26 mouse cellular contexts compared by ENCODE assay signal in genomic region chrX:18921366-18922092, GRCm38 (mm10).
A peak's percentile ranks its signal among the peaks of the same experiment; 100 is the strongest.
DNase-seq lines count a peak whose midpoint lies in the region; ATAC-seq and TF ChIP-seq lines count a peak whose summit lies in the region.
"Had no signal": no experiment of that assay in that cellular context is flagged by ENCODE, and none has a peak within 500 bp of the region (broad histone marks: within the 10 kb centered on the region; RNA-seq: fewer than 3 reads in every experiment).

No protein-coding gene starts in this region.

- no peak for ATAC-seq in liver, embryonic 12.5 days
- 0 out of 2 replicates have a peak, but pooled peaks have one; percentile 48 for ATAC-seq in midbrain, embryonic 15.5 days (replicated peaks)
- ATAC-seq in midbrain, embryonic 16.5 days = no peak
- no peak for ATAC-seq in intestine, postnatal 0 days
- ATAC-seq in megakaryocyte, adult 5-6 weeks (ENCODE audit: poor library complexity, severe bottlenecking) = no peak

- H3K27me3 ChIP-seq in liver, adult 2 months (ENCODE audit: control insufficient read depth, insufficient read depth, low read length) = no peaks in the 10 kb centered on the region
- H3K27me3 ChIP-seq in liver, embryonic 12.5 days (replicated peaks) = no peaks in the 10 kb centered on the region
- no peaks in the 10 kb centered on the region for H3K27me3 ChIP-seq in midbrain, embryonic 15.5 days (replicated peaks)
- H3K27me3 ChIP-seq in midbrain, embryonic 16.5 days (ENCODE audit: control insufficient read depth, insufficient read depth, low read depth, low read length) = no peaks in the 10 kb centered on the region
- no peaks in the 10 kb centered on the region for H3K27me3 ChIP-seq in intestine, postnatal 0 days (replicated peaks; ENCODE audit: control insufficient read depth, insufficient read depth, low read length)
- H3K27me3 ChIP-seq: heart, embryonic 15.5 days; hindbrain, embryonic 13.5 days; limb, embryonic 13.5 days; neural tube, embryonic 13.5 days had no signal

- H3K4me3 ChIP-seq in liver, adult 2 months (ENCODE audit: insufficient read depth, low read depth, low read length) = no peak overlapping the region
- H3K4me3 ChIP-seq in liver, embryonic 12.5 days = no peak overlapping the region
- H3K4me3 ChIP-seq in midbrain, embryonic 15.5 days = no peak overlapping the region
- H3K4me3 ChIP-seq in midbrain, embryonic 16.5 days (ENCODE audit: low read depth, low read length) = no peak overlapping the region
- no peak overlapping the region for H3K4me3 ChIP-seq in intestine, postnatal 0 days (ENCODE audit: low read depth, low read length)
- H3K4me3 ChIP-seq: forebrain, embryonic 10.5 days; gastrocnemius, adult 2 months; heart, embryonic 15.5 days; hindbrain, embryonic 13.5 days; limb, embryonic 13.5 days; myocyte; neural tube, embryonic 13.5 days had no signal

- no peak overlapping the region for H3K27ac ChIP-seq in liver, adult 2 months (replicated peaks; ENCODE audit: insufficient read depth, low read depth, low read length)
- H3K27ac ChIP-seq in liver, embryonic 12.5 days = no peak overlapping the region
- H3K27ac ChIP-seq in midbrain, embryonic 15.5 days = no peak overlapping the region
- H3K27ac ChIP-seq in midbrain, embryonic 16.5 days (ENCODE audit: low read length) = no peak overlapping the region
- no peak overlapping the region for H3K27ac ChIP-seq in intestine, postnatal 0 days (ENCODE audit: low read depth, low read length)
- H3K27ac ChIP-seq: forebrain, embryonic 10.5 days; gastrocnemius, adult 2 months; heart, embryonic 15.5 days; hindbrain, embryonic 13.5 days; limb, embryonic 13.5 days; liver, embryonic 14.5 days; neural tube, embryonic 13.5 days had no signal

- no peaks in the 10 kb centered on the region for H3K36me3 ChIP-seq in liver, adult 2 months (ENCODE audit: control insufficient read depth, insufficient read depth, low read length)
- H3K36me3 ChIP-seq in liver, embryonic 12.5 days = no peaks in the 10 kb centered on the region
- no peaks in the 10 kb centered on the region for H3K36me3 ChIP-seq in midbrain, embryonic 15.5 days (replicated peaks)
- no peaks in the 10 kb centered on the region for H3K36me3 ChIP-seq in midbrain, embryonic 16.5 days (ENCODE audit: control insufficient read depth, insufficient read depth, low read length)
- no peaks in the 10 kb centered on the region for H3K36me3 ChIP-seq in intestine, postnatal 0 days (ENCODE audit: control insufficient read depth, insufficient read depth)
- H3K36me3 ChIP-seq: forebrain, embryonic 10.5 days; heart, embryonic 15.5 days; hindbrain, embryonic 13.5 days; limb, embryonic 13.5 days; neural tube, embryonic 13.5 days had no signal

- H3K9me3 ChIP-seq in liver, embryonic 12.5 days (replicated peaks) = no peaks in the 10 kb centered on the region
- H3K9me3 ChIP-seq in midbrain, embryonic 15.5 days = no peaks in the 10 kb centered on the region
- H3K9me3 ChIP-seq in midbrain, embryonic 16.5 days (replicated peaks; ENCODE audit: control insufficient read depth, low read length, poor library complexity, severe bottlenecking) = no peaks in the 10 kb centered on the region
- H3K9me3 ChIP-seq in intestine, postnatal 0 days (ENCODE audit: control insufficient read depth) = no peaks in the 10 kb centered on the region
- H3K9me3 ChIP-seq: forebrain, embryonic 10.5 days; heart, embryonic 15.5 days; hindbrain, embryonic 13.5 days; limb, embryonic 13.5 days; neural tube, embryonic 13.5 days had no signal

- H3K4me2 ChIP-seq in liver, embryonic 12.5 days = no peak overlapping the region
- H3K4me2 ChIP-seq in midbrain, embryonic 15.5 days = no peak overlapping the region
- no peak overlapping the region for H3K4me2 ChIP-seq in midbrain, embryonic 16.5 days (ENCODE audit: low read length)
- H3K4me2 ChIP-seq in intestine, postnatal 0 days (replicated peaks; ENCODE audit: low read depth) = no peak overlapping the region
- H3K4me2 ChIP-seq: heart, embryonic 15.5 days; hindbrain, embryonic 13.5 days; limb, embryonic 13.5 days; midbrain, embryonic 11.5 days; neural tube, embryonic 13.5 days had no signal

- no peak for TF ChIP-seq CTCF in liver, adult 2 months (IDR thresholded peaks at IDR 0.05; ENCODE audit: low read depth, low read length)
- no peak for TF ChIP-seq CTCF in intestine, postnatal 0 days (IDR thresholded peaks at IDR 0.05; ENCODE audit: low read depth)

- 49% methylated on average over 6 of the region's 6 CpGs for WGBS in liver, adult 2 months
- WGBS in liver, embryonic 12.5 days (ENCODE audit: insufficient replicate concordance) = 53% methylated on average over 6 of the region's 6 CpGs
- 50% methylated on average over 6 of the region's 6 CpGs for WGBS in midbrain, embryonic 15.5 days
- 63% methylated on average over 6 of the region's 6 CpGs for WGBS in midbrain, embryonic 16.5 days
- WGBS in intestine, postnatal 0 days = 63% methylated on average over 6 of the region's 6 CpGs

- peak; percentile 0 for DNase-seq in embryo, embryonic 11 days
- DNase-seq in embryo, embryonic 9.5 days (ENCODE audit: extremely low spot score) = no peak
- DNase-seq in liver, adult 2 months (ENCODE audit: extremely low read depth, low read depth, low spot score) = peak; percentile 65
- DNase-seq: adrenal gland, adult 2 months; cerebellum, adult 8-10 months; cerebellum, postnatal 36 days; gastrocnemius, adult 2 months; heart, postnatal 36 days; kidney, adult 9 months; kidney, postnatal 14 days; retina, postnatal 1 day; right cerebral cortex, postnatal 25 days; spleen, adult 18-20 months had no signal

- no peak overlapping the region for H3K9ac ChIP-seq in liver, adult 2 months (ENCODE audit: low read depth, low read length)
- H3K9ac ChIP-seq in liver, embryonic 12.5 days = no peak overlapping the region
- H3K9ac ChIP-seq in midbrain, embryonic 15.5 days = no peak overlapping the region
- H3K9ac ChIP-seq in midbrain, embryonic 16.5 days (ENCODE audit: low read depth, low read length) = no peak overlapping the region
- H3K9ac ChIP-seq in intestine, postnatal 0 days (ENCODE audit: low read depth, low read length) = no peak overlapping the region
- H3K9ac ChIP-seq: heart, embryonic 15.5 days; hindbrain, embryonic 13.5 days; limb, embryonic 13.5 days; liver, embryonic 14.5 days; neural tube, embryonic 13.5 days had no signal

- no peaks in the 10 kb centered on the region for H3K4me1 ChIP-seq in liver, adult 2 months (ENCODE audit: control insufficient read depth, insufficient read depth, low read length)
- no peaks in the 10 kb centered on the region for H3K4me1 ChIP-seq in liver, embryonic 12.5 days
- no peaks in the 10 kb centered on the region for H3K4me1 ChIP-seq in midbrain, embryonic 15.5 days
- H3K4me1 ChIP-seq in midbrain, embryonic 16.5 days (ENCODE audit: control insufficient read depth, insufficient read depth, low read length) = no peaks in the 10 kb centered on the region
- no peaks in the 10 kb centered on the region for H3K4me1 ChIP-seq in intestine, postnatal 0 days (replicated peaks; ENCODE audit: control insufficient read depth, insufficient read depth, low read length)
- H3K4me1 ChIP-seq: forebrain, embryonic 10.5 days; heart, embryonic 15.5 days; hindbrain, embryonic 13.5 days; limb, embryonic 13.5 days; neural tube, embryonic 13.5 days had no signal

- no peaks in the 10 kb centered on the region for H3K79me2 ChIP-seq in liver, adult 2 months (ENCODE audit: control insufficient read depth, insufficient read depth, low read length)

- no peak for TF ChIP-seq POLR2A in liver, adult 2 months (IDR thresholded peaks at IDR 0.05; ENCODE audit: extremely low read depth, insufficient read depth, low read length)
